Mouse (Mus musculus) ES-E14 (cell line): ENCODE data around the gene Cep152. TPM values are rescaled to one million over a fixed set of nuclear protein-coding genes. Genes with fewer than 3 reads are reported as not detected.

ENCODE experiments used
- DNase-seq: peaks from one replicate; pipeline ENCODE4 v3.0.0-alpha.2; 2013; ENCODE audit warnings: low read depth, low spot score
- H3K27ac ChIP-seq: 2 replicates; pipeline ENCODE4 v1.5.1; 2012; ENCODE audit warnings: low read depth, mild to moderate bottlenecking, low read length, moderate library complexity, mixed read lengths; ENCODE audit not compliant: poor library complexity, insufficient read depth, severe bottlenecking
- H3K36me3 ChIP-seq: 2 replicates; pipeline ENCODE4 v1.6.1; 2012; ENCODE audit warnings: mild to moderate bottlenecking, low read length, moderate library complexity, mixed read lengths; ENCODE audit not compliant: control insufficient read depth, poor library complexity, insufficient read depth, severe bottlenecking
- H3K4me1 ChIP-seq, 2 experiments: fragments of 150-350 bp in 1 of 2; sonication (generic) in 1 of 2; 2 replicates each; pipeline ENCODE4 v1.6.1; 2012; ENCODE audit warnings: low read length in 2 of 2, mild to moderate bottlenecking in 1 of 2, mixed read lengths in 1 of 2; ENCODE audit not compliant: control insufficient read depth in 2 of 2, insufficient read depth in 2 of 2, poor library complexity in 1 of 2
- H3K4me3 ChIP-seq, 2 experiments: fragments of 150-350 bp in 1 of 2; sonication (generic) in 1 of 2; 2 replicates each; pipeline ENCODE4 v1.5.1; 2012; ENCODE audit warnings: low read length in 2 of 2, low read depth in 1 of 2, mild to moderate bottlenecking in 1 of 2, mixed read lengths in 1 of 2; ENCODE audit not compliant: insufficient read depth in 1 of 2, poor library complexity in 1 of 2, severe bottlenecking in 1 of 2
- H3K9ac ChIP-seq: 2 replicates; pipeline ENCODE4 v1.6.1; 2012; ENCODE audit warnings: low read depth, mild to moderate bottlenecking, low read length, mixed read lengths; ENCODE audit not compliant: poor library complexity, insufficient read depth, severe bottlenecking
- H3K9me3 ChIP-seq: fragments of 150-350 bp; sonication (generic); 2 replicates; pipeline ENCODE4 v1.6.1; 2012; ENCODE audit warnings: low read depth, mild to moderate bottlenecking, low read length; ENCODE audit not compliant: control insufficient read depth, insufficient read depth
- CHD2 ChIP-seq: IDR thresholded peaks from 2 replicates; pipeline ENCODE4 v1.6.1; 2014; ENCODE audit warnings: mild to moderate bottlenecking, low read depth, low read length, inconsistent platforms
- HCFC1 ChIP-seq: IDR thresholded peaks from 2 replicates; pipeline ENCODE4 v1.6.1; 2012; ENCODE audit warnings: low read length, inconsistent platforms, borderline replicate concordance; ENCODE audit not compliant: insufficient read depth
- MAFK ChIP-seq: IDR thresholded peaks from 2 replicates; pipeline ENCODE4 v1.6.1; 2014; ENCODE audit warnings: mild to moderate bottlenecking, low read depth, low read length, inconsistent platforms; ENCODE audit not compliant: insufficient read depth
- ZC3H11A ChIP-seq: IDR thresholded peaks from 2 replicates; pipeline ENCODE4 v1.6.1; 2012; ENCODE audit warnings: low read depth, mild to moderate bottlenecking, inconsistent platforms, low read length, borderline replicate concordance
- ZNF384 ChIP-seq: IDR thresholded peaks from 2 replicates; pipeline ENCODE4 v1.6.1; 2012; ENCODE audit warnings: low read depth, low read length, inconsistent platforms
- in situ Hi-C, 2 experiments: fragments of 600-800 bp; cut with MboI; formaldehyde crosslinking; loops; one replicate each; pipeline ENCODE4 v1.15.1; 2025; ENCODE audit warnings: low sequenced_read_pairs in 2 of 2, inconsistent platforms in 1 of 2; ENCODE audit not compliant: unreplicated experiment in 2 of 2
- total RNA-seq: library from RNA; depleted of rRNA; stranded (reverse); fragments of 300-350 nt; gene quantifications from 2 replicates; pipeline ENCODE4 v1.2.3, GENCODE M21; 2012

Gene Cep152
- total RNA-seq, 1 experiment: 12.5 TPM

DNA sequence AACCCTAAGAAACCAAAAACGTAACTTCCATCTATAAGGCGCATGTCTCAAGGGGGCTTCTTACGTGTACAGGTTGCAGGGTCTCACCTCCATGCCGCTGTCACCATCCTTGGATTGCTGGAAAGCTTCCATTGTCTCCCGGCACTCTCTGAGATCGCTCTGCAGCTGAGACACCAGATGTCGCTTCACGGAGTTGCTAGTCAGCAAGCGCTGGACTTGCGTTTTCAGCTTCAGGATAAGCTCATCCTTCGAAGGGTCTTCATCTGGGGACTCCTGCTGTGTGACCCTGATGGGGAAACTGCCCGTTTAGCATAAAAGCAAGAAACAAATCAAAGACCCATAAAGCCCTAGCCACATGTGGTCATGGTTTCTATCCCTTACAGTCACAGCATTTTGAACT lies 30.1 kb downstream of the Cep152 start:
- H3K4me1 ChIP-seq: no peaks in the 10 kb centered on the region
- no peak overlapping the region for H3K9ac ChIP-seq
- in situ Hi-C loops: no loop called here
- DNase-seq: no peak
- H3K27ac ChIP-seq: no peak overlapping the region
- no peak for TF ChIP-seq ZC3H11A
- TF ChIP-seq MAFK: no peak
- TF ChIP-seq HCFC1: no peak
- no peak for TF ChIP-seq CHD2
- TF ChIP-seq ZNF384: no peak
- H3K9me3 ChIP-seq: no peaks in the 10 kb centered on the region
- peaks cover 20% of the 10 kb centered on the region for H3K36me3 ChIP-seq
- H3K4me3 ChIP-seq: no peak overlapping the region

DNA sequence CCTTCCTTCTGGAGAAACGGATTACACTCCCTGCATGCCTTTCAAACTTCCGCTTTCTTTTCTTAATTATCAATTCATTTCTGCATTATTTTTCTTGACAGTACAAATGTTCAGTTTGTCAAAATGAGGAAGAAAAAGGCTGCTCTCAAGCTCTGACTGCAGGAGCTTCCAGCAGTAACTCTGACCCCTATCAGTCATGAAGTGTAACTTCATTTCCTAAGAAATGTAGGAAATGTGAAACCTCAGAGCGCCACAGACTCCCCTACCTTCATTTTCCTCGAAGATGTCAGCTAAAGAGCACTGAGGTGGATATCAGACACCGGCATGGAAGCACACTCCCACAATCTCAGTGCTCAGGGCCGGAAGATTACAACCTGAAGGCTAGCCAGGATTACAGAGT lies 30.8 kb downstream of the Cep152 start:
- H3K4me3 ChIP-seq: no peak overlapping the region
- in situ Hi-C loops: no loop called here
- no peak for TF ChIP-seq ZC3H11A
- TF ChIP-seq MAFK: no peak
- no peak for TF ChIP-seq CHD2
- TF ChIP-seq ZNF384: no peak
- TF ChIP-seq HCFC1: no peak
- peaks cover 22% of the 10 kb centered on the region for H3K36me3 ChIP-seq
- H3K9ac ChIP-seq: no peak overlapping the region
- no peaks in the 10 kb centered on the region for H3K4me1 ChIP-seq
- H3K27ac ChIP-seq: no peak overlapping the region
- H3K9me3 ChIP-seq: no peaks in the 10 kb centered on the region
- no peak for DNase-seq

DNA sequence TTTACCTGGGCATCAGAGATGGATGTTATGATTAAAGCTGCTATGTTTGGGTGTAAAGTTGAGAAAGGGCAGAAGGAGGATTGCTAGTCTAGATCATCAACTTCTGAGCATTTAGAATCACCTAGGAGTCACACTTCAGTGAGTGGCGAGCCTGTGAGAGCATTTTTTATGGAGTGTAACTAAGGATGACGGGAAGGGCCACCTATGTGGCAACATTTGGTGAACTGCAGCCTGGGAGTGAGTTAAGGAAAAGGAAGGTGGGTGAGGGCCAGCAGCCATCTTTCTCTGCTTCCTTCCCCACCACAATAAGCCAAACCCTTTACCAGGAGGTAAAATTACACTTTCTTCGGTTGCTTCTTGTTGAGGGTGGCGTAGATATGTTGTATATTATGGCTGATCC lies 33.0 kb downstream of the Cep152 start:
- peaks cover 32% of the 10 kb centered on the region for H3K36me3 ChIP-seq
- peaks cover 0 to 2% of the 10 kb centered on the region in 2 experiments; a peak in 1 of 4 replicates for H3K4me1 ChIP-seq
- H3K9ac ChIP-seq: no peak overlapping the region
- no peak for DNase-seq
- no peaks in the 10 kb centered on the region for H3K9me3 ChIP-seq
- in situ Hi-C loops: no loop called here
- no peak overlapping the region for H3K4me3 ChIP-seq
- TF ChIP-seq ZNF384: no peak
- no peak for TF ChIP-seq HCFC1
- TF ChIP-seq ZC3H11A: no peak
- no peak for TF ChIP-seq CHD2
- TF ChIP-seq MAFK: no peak
- H3K27ac ChIP-seq: no peak overlapping the region

DNA sequence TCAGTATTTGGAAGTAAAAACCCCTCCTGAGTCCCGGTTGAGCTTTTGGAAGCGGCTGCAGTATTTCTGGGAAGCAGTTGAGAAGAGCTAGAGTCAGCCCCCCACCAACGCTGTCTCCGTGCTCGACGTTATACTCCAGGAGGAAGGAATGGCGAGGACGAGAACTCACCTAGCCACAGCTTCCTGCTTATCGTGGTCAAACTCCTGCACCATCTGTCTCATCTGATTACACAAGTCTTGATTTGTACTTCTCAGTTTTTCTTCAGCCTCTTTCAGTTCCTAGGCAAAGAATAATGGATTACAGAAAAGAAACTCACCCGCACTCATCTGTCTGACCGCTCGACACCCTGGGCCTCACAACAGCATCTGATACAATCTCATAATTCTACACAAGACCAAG lies 35.6 kb downstream of the Cep152 start:
- Histone ChIP-seq H3K9ac (no peak overlapping the region), H3K36me3 (peaks cover 37% of the 10 kb centered on the region), H3K9me3 (no peaks in the 10 kb centered on the region), H3K4me3 (no peak overlapping the region), H3K27ac (no peak overlapping the region), H3K4me1 (peaks cover 0 to 2% of the 10 kb centered on the region in 2 experiments; a peak in 1 of 4 replicates)
- in situ Hi-C loops: no loop called here
- TF ChIP-seq ZNF384 (no peak), ZC3H11A (no peak), HCFC1 (no peak)
- no peak for DNase-seq

DNA sequence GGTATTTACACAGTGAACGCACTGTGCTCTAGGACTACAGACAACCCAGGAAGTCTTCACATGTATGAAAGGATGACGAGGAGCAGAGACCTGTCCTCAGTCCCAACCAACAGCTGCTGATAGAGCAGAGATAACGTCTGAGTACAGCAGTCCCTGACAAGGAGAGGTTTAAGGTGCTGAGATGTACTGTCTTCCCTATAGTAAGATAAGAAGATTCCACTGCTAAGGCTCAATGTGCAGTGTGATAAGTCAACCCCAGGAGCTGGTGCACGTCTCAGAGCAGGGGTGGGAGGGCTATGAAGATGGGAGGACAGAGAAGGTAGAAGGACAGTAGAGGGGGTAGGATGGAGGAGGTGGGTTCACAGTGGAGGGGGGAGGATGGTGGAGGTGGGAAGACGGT lies 43.8 kb downstream of the Cep152 start:
- TF ChIP-seq ZNF384 (no peak), HCFC1 (no peak), MAFK (no peak), CHD2 (no peak), ZC3H11A (no peak)
- in situ Hi-C loops: no loop called here
- Histone ChIP-seq H3K27ac (no peak overlapping the region), H3K36me3 (peaks cover 34% of the 10 kb centered on the region), H3K4me3 (no peak overlapping the region), H3K4me1 (no peaks in the 10 kb centered on the region), H3K9me3 (no peaks in the 10 kb centered on the region), H3K9ac (no peak overlapping the region)
- DNase-seq: no peak
